In the genomic region with DNA sequence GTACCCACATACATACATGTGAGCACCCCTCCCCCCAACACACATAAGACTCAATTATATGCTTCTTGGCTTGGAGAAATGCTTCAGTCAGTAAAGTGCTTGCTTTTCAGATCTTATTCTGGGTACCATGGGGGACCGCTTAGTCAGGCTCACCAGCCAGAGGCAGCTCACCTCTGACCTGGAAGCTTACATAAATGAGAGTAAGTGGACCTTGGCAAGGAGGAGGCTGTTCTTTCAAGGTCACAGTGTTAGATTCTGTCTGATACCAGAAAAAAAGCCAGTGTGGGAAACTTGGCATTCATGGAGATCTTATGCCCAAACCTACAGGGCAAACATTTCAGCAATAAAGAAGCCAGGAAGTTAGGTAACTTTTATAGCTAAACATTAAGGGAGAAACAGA, we compare ENCODE assay signal across 24 mouse cellular contexts. TPM values are rescaled to one million over a fixed set of nuclear protein-coding genes. Genes with fewer than 3 reads are reported as not detected.
DNase-seq lines count a peak whose midpoint lies in the region; ATAC-seq and TF ChIP-seq lines count a peak whose summit lies in the region.
"Had no signal": no experiment of that assay in that cellular context is flagged by ENCODE, and none has a peak within 500 bp of the region (broad histone marks: within the 10 kb centered on the region; RNA-seq: fewer than 3 reads in every experiment).

No protein-coding gene starts in this region.

- no peaks in the 10 kb centered on the region for H3K9me3 ChIP-seq in liver, embryonic 11.5 days (ENCODE audit: control insufficient read depth, low read length)
- H3K9me3 ChIP-seq: embryonic facial prominence, embryonic 12.5 days; embryonic facial prominence, embryonic 15.5 days; hindbrain, embryonic 10.5 days; hindbrain, embryonic 13.5 days had no signal

- no peak for TF ChIP-seq CTCF in kidney, adult 2 months (conservative IDR thresholded peaks at IDR 0.05; ENCODE audit: insufficient read depth, insufficient read length, low read depth, low read length)
- no peak for TF ChIP-seq CTCF in liver, adult 2 months (IDR thresholded peaks at IDR 0.05; ENCODE audit: low read depth, low read length)

- H3K27ac ChIP-seq in kidney, adult 2 months (ENCODE audit: insufficient read depth, low read depth, low read length), result peak overlapping the region; percentile 78
- H3K27ac ChIP-seq in liver, adult 2 months (replicated peaks; ENCODE audit: insufficient read depth, low read depth, low read length), result no peak overlapping the region
- no peak overlapping the region for H3K27ac ChIP-seq in liver, embryonic 11.5 days (ENCODE audit: low read depth, low read length)
- H3K27ac ChIP-seq: embryonic facial prominence, embryonic 12.5 days; embryonic facial prominence, embryonic 15.5 days; hindbrain, embryonic 10.5 days; hindbrain, embryonic 13.5 days had no signal

- no peak overlapping the region for H3K4me3 ChIP-seq in kidney, adult 2 months (ENCODE audit: insufficient read depth, low read depth, low read length)
- no peak overlapping the region for H3K4me3 ChIP-seq in liver, adult 2 months (ENCODE audit: insufficient read depth, low read depth, low read length)
- H3K4me3 ChIP-seq in liver, embryonic 11.5 days (ENCODE audit: low read depth, low read length), result no peak overlapping the region
- H3K4me3 ChIP-seq: embryonic facial prominence, embryonic 12.5 days; embryonic facial prominence, embryonic 15.5 days; hindbrain, embryonic 10.5 days; hindbrain, embryonic 13.5 days had no signal

- intact Hi-C loops in heart, postnatal 10 days (cut with DNase I), result no loop called here

- H3K4me2 ChIP-seq in liver, embryonic 11.5 days, result no peak overlapping the region
- H3K4me2 ChIP-seq: embryonic facial prominence, embryonic 12.5 days; embryonic facial prominence, embryonic 15.5 days; heart, embryonic 11.5 days; hindbrain, embryonic 13.5 days had no signal

- ATAC-seq in liver, embryonic 11.5 days (replicated peaks; ENCODE audit: low FRiP score), result no peak
- ATAC-seq: activated CD4-positive, CD25-positive, alpha-beta regulatory T cell, adult 4 months; forebrain, embryonic 14.5 days; forebrain, postnatal 0 days; hindbrain, embryonic 16.5 days had no signal

- peak; percentile 64 for DNase-seq in heart, adult 11 months
- DNase-seq in heart, postnatal 10 days, result no peak
- DNase-seq in kidney, adult 2 months, result peak; percentile 52
- no peak for DNase-seq in kidney, postnatal 4 days
- DNase-seq in liver, adult 2 months (ENCODE audit: extremely low read depth, low read depth, low spot score), result peak; percentile 55
- no peak for DNase-seq in liver, embryonic 11.5 days (ENCODE audit: low spot score)
- peak; percentile 18 to 64 for DNase-seq in kidney, postnatal 25 days
- no peak for DNase-seq in adrenal gland, postnatal 10 days
- DNase-seq: adrenal gland, adult 8-10 months; cerebellum, adult 11 months; cerebellum, adult 2 months; cerebellum, adult 9-11 months; cerebellum, postnatal 25 days; forebrain, postnatal 0 days; gastrocnemius, postnatal 25 days; heart, postnatal 36 days had no signal

- H3K79me2 ChIP-seq in liver, adult 2 months (ENCODE audit: control insufficient read depth, insufficient read depth, low read length), result no peaks in the 10 kb centered on the region

- no peak for TF ChIP-seq POLR2A in kidney, adult 2 months (IDR thresholded peaks at IDR 0.05; ENCODE audit: low read depth, low read length)
- TF ChIP-seq POLR2A in liver, adult 2 months (IDR thresholded peaks at IDR 0.05; ENCODE audit: extremely low read depth, insufficient read depth, low read length), result no peak

- H3K36me3 ChIP-seq in kidney, adult 2 months (ENCODE audit: control insufficient read depth, insufficient read depth, low read length), result no peaks in the 10 kb centered on the region; the same call in 1 of the 2 replicates
- peaks cover 15% of the 10 kb centered on the region; the same call in 1 of the 2 replicates for H3K36me3 ChIP-seq in liver, adult 2 months (ENCODE audit: control insufficient read depth, insufficient read depth, low read length)
- peaks cover 11% of the 10 kb centered on the region; the same call in 1 of the 2 replicates for H3K36me3 ChIP-seq in liver, embryonic 11.5 days (ENCODE audit: control insufficient read depth, insufficient read depth, low read length)

- H3K27me3 ChIP-seq in kidney, adult 2 months (replicated peaks; ENCODE audit: control insufficient read depth, insufficient read depth, low read length), result no peaks in the 10 kb centered on the region
- H3K27me3 ChIP-seq in liver, adult 2 months (ENCODE audit: control insufficient read depth, insufficient read depth, low read length), result no peaks in the 10 kb centered on the region
- no peaks in the 10 kb centered on the region for H3K27me3 ChIP-seq in liver, embryonic 11.5 days (replicated peaks; ENCODE audit: control insufficient read depth, insufficient read depth, low read length)
- H3K27me3 ChIP-seq: embryonic facial prominence, embryonic 12.5 days; embryonic facial prominence, embryonic 15.5 days; hindbrain, embryonic 13.5 days had no signal

- peaks cover 5% of the 10 kb centered on the region; the same call in 1 of the 2 replicates for H3K4me1 ChIP-seq in kidney, adult 2 months (ENCODE audit: control insufficient read depth, insufficient read depth, low read length)
- 0 out of 2 replicates have a peak, but pooled peaks cover 3% of the 10 kb centered on the region for H3K4me1 ChIP-seq in liver, adult 2 months (ENCODE audit: control insufficient read depth, insufficient read depth, low read length)
- H3K4me1 ChIP-seq in liver, embryonic 11.5 days (replicated peaks; ENCODE audit: control insufficient read depth, insufficient read depth, low read length), result no peaks in the 10 kb centered on the region
- H3K4me1 ChIP-seq: embryonic facial prominence, embryonic 12.5 days; embryonic facial prominence, embryonic 15.5 days; hindbrain, embryonic 10.5 days had no signal

- H3K9ac ChIP-seq in liver, adult 2 months (ENCODE audit: low read depth, low read length), result no peak overlapping the region
- H3K9ac ChIP-seq in liver, embryonic 11.5 days (ENCODE audit: low read depth, low read length), result no peak overlapping the region
- H3K9ac ChIP-seq: embryonic facial prominence, embryonic 12.5 days; embryonic facial prominence, embryonic 15.5 days; forebrain, postnatal 0 days; hindbrain, embryonic 13.5 days had no signal

- 44% methylated on average over 1 of the region's 1 CpGs for WGBS in kidney, adult 2 months
- 38% methylated on average over 1 of the region's 1 CpGs for WGBS in liver, adult 2 months
- WGBS in liver, embryonic 11.5 days, result 93% methylated on average over 1 of the region's 1 CpGs

RNA-seq across cellular contexts. Expression of a gene that starts 26.1 kb away (rescaled TPM):
- 1 to 10 TPM; 7.4 to 7.8 TPM for total RNA-seq in heart, postnatal 10 days (2021)
- 2.8 and 3.2 TPM in 2 replicates for polyA plus RNA-seq in kidney, adult 2 months (2012; rRNA removed)
- 5.4 and 6.0 TPM in 2 replicates for total RNA-seq in liver, adult 2 months (2014; rRNA removed)
- polyA plus RNA-seq in liver, adult 2 months (2012; rRNA removed), result 1.9 and 2.1 TPM in 2 replicates
- polyA plus RNA-seq in liver, embryonic 11.5 days (2014; fragmentation: Nextera tagmentation; extraction: Ambion mirVana), result 3.4 and 4.1 TPM in 2 replicates
- 10 to 100 TPM in 1 of 2 experiments, 1 to 10 TPM in 1; 7.3 to 10.9 TPM for total RNA-seq in adrenal gland, postnatal 10 days (2021)

RNA-seq across cellular contexts. Expression of a gene that starts 44.3 kb away (rescaled TPM):
- total RNA-seq in heart, postnatal 10 days (2021), result 10 to 100 TPM; 14.1 to 14.9 TPM
- 0.95 and 1.5 TPM in 2 replicates for polyA plus RNA-seq in kidney, adult 2 months (2012; rRNA removed)
- total RNA-seq in liver, adult 2 months (2014; rRNA removed), result 3.2 and 4.8 TPM in 2 replicates
- polyA plus RNA-seq in liver, adult 2 months (2012; rRNA removed), result 0.61 and 0.91 TPM in 2 replicates
- 73.4 and 75.8 TPM in 2 replicates for polyA plus RNA-seq in liver, embryonic 11.5 days (2014; fragmentation: Nextera tagmentation; extraction: Ambion mirVana)
- 10 to 100 TPM; 19.5 to 27.9 TPM for total RNA-seq in adrenal gland, postnatal 10 days (2021)

RNA-seq across cellular contexts. Expression of a gene that starts 44.6 kb away (rescaled TPM):
- 100 to 1,000 TPM; 132 TPM for total RNA-seq in heart, postnatal 10 days (2021)
- 77.6 and 106 TPM in 2 replicates for polyA plus RNA-seq in kidney, adult 2 months (2012; rRNA removed)
- total RNA-seq in liver, adult 2 months (2014; rRNA removed), result 90.7 and 115 TPM in 2 replicates
- polyA plus RNA-seq in liver, adult 2 months (2012; rRNA removed), result 41.8 and 51.3 TPM in 2 replicates
- polyA plus RNA-seq in liver, embryonic 11.5 days (2014; fragmentation: Nextera tagmentation; extraction: Ambion mirVana), result 53.8 and 57.8 TPM in 2 replicates
- 100 to 1,000 TPM; 150 to 154 TPM for total RNA-seq in adrenal gland, postnatal 10 days (2021)

Comparison
In these comparisons a context has a peak if more than half of its experiments do, and no peak if none do; other contexts are left out.
1. DNase-seq: peak in heart, adult 11 months (single experiment), kidney, adult 2 months (single experiment), liver, adult 2 months (single experiment) and kidney, postnatal 25 days (2 of 2); none in heart, postnatal 10 days (0 of 2), kidney, postnatal 4 days (0 of 2), liver, embryonic 11.5 days (single experiment) and adrenal gland, postnatal 10 days (single experiment).